Mouse (Mus musculus): ENCODE results near the gene Trpv4. TPM values are rescaled to one million over a fixed set of nuclear protein-coding genes. Genes with fewer than 3 reads are reported as not detected.
A peak's percentile ranks its signal among the peaks of the same experiment; 100 is the strongest.

Gene Trpv4
- total and polyA plus RNA-seq, 2 experiments from 2014 or later: 0.88 to 3.4 TPM

GRCm38 (mm10) chr5:114686726-114687210 lies 28.5 kb upstream of the Trpv4 start:
- Histone ChIP-seq H3K36me3 (ENCODE audit: insufficient read depth, low read length) (no peaks in the 10 kb centered on the region), H3K9me3 (ENCODE audit: low read length) (no peaks in the 10 kb centered on the region), H3K27ac (ENCODE audit: low read depth, low read length) (no peak overlapping the region), H3K4me2 (ENCODE audit: low read depth, low read length, poor library complexity, severe bottlenecking) (no peak overlapping the region), H3K27me3 (ENCODE audit: insufficient read depth, low read length) (no peaks in the 10 kb centered on the region), H3K4me3 (ENCODE audit: low read depth, low read length) (no peak overlapping the region), H3K9ac (replicated peaks; ENCODE audit: low read length, poor library complexity, severe bottlenecking) (no peak overlapping the region), H3K4me1 (ENCODE audit: insufficient read depth, low read length) (peaks cover 11% of the 10 kb centered on the region; the same call in 1 of the 2 replicates)
- no peak for TF ChIP-seq CTCF (IDR thresholded peaks at IDR 0.05)
- no peak for ATAC-seq (ENCODE audit: low FRiP score)
- no peak for DNase-seq (ENCODE audit: low spot score)
- 78% methylated on average over 7 of the region's 7 CpGs for WGBS

DNA sequence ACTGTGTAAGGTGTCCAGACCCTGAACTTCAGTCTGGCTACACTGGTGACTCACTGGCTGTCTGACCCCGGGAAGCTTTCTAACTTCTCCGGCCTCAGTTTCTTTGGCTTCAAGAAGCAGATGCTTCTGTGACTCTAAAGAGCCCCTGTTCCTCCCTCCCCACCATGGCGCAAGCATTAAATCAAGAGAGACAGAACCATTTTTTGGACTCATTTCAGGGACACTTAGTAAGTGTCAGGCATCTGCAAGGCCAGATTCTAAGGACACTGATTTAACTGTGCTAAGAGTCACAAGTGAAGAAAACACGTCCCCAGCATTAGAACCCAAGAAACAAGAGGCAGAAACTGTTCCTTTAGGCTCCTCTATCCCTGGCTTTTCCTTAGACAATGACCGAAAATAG lies 27.8 kb upstream of the Trpv4 start:
- Histone ChIP-seq H3K27ac (ENCODE audit: low read depth, low read length) (no peak overlapping the region), H3K27me3 (ENCODE audit: insufficient read depth, low read length) (no peaks in the 10 kb centered on the region), H3K9me3 (ENCODE audit: low read length) (no peaks in the 10 kb centered on the region), H3K4me3 (ENCODE audit: low read depth, low read length) (no peak overlapping the region), H3K36me3 (ENCODE audit: insufficient read depth, low read length) (no peaks in the 10 kb centered on the region), H3K4me2 (ENCODE audit: low read depth, low read length, poor library complexity, severe bottlenecking) (no peak overlapping the region), H3K4me1 (ENCODE audit: insufficient read depth, low read length) (peaks cover 11% of the 10 kb centered on the region; the same call in 1 of the 2 replicates), H3K9ac (replicated peaks; ENCODE audit: low read length, poor library complexity, severe bottlenecking) (no peak overlapping the region)
- ATAC-seq (ENCODE audit: low FRiP score) (no peak), DNase-seq (ENCODE audit: low spot score) (no peak)
- TF ChIP-seq CTCF (IDR thresholded peaks at IDR 0.05): no peak
- 90% methylated on average over 5 of the region's 5 CpGs for WGBS

DNA sequence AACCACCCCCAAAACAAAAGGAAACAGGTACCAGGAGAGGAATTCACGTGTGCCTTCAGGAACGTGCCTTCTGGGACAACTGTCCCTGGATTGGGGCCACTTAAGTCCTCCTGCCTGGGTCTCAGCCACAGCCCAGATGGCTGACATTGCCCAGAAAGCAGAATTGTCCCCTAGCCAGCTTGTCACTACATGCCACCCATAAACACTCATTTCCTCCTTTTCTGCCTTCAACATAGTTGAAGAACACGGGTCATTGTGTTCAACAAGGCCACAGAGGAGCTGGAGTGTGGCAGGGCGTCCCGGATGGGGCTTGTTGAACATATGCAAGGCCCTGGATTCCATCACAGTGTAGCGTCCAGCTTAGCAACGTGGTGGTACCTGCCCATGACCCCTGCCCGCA lies 23.5 kb upstream of the Trpv4 start:
- TF ChIP-seq CTCF (IDR thresholded peaks at IDR 0.05): no peak
- Histone ChIP-seq H3K27me3 (ENCODE audit: insufficient read depth, low read length) (no peaks in the 10 kb centered on the region), H3K27ac (ENCODE audit: low read depth, low read length) (no peak overlapping the region), H3K4me1 (ENCODE audit: insufficient read depth, low read length) (no peaks in the 10 kb centered on the region), H3K36me3 (ENCODE audit: insufficient read depth, low read length) (peaks cover 5% of the 10 kb centered on the region), H3K9me3 (ENCODE audit: low read length) (no peaks in the 10 kb centered on the region), H3K9ac (replicated peaks; ENCODE audit: low read length, poor library complexity, severe bottlenecking) (no peak overlapping the region), H3K4me2 (ENCODE audit: low read depth, low read length, poor library complexity, severe bottlenecking) (no peak overlapping the region), H3K4me3 (ENCODE audit: low read depth, low read length) (no peak overlapping the region)
- no peak for ATAC-seq (ENCODE audit: low FRiP score)
- 79% methylated on average over 8 of the region's 8 CpGs for WGBS
- no peak for DNase-seq (ENCODE audit: low spot score)

DNA sequence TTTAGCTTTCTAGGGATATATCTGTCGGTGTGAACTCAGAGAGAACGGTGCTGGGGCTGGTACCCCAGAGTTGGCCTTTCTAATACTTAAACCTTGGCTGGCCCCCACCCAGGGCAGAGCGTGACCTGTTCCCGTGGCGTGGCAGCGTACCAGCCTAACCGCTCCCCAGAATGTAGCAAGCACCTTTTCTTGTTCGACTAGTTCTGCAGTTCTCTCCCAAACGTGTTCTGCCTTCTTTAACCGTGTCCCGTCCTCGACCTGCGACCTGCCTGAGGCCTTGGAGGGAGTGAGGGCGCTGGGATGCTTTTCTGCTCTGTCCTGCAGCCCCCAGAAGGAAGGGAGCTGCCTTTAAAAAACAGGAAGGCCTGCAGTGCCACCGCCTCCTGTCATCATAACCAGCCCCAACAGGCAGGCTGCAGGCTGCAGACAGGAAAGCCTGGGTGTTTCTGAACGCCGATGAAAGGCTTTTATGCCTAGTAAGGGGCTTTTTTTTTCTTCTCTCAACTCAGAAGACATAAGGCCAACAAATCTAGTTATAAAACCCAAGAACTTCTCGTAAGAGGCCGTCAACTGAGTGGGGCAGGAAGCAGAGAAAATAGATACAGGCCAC lies 22.6 kb upstream of the Trpv4 start:
- no peak overlapping the region for H3K9ac ChIP-seq (replicated peaks; ENCODE audit: low read length, poor library complexity, severe bottlenecking)
- H3K27me3 ChIP-seq (ENCODE audit: insufficient read depth, low read length): no peaks in the 10 kb centered on the region
- TF ChIP-seq CTCF (IDR thresholded peaks at IDR 0.05): no peak
- ATAC-seq (ENCODE audit: low FRiP score) (no peak), DNase-seq (ENCODE audit: low spot score) (no peak)
- H3K4me2 ChIP-seq (ENCODE audit: low read depth, low read length, poor library complexity, severe bottlenecking): no peak overlapping the region
- no peaks in the 10 kb centered on the region for H3K4me1 ChIP-seq (ENCODE audit: insufficient read depth, low read length)
- H3K9me3 ChIP-seq (ENCODE audit: low read length): no peaks in the 10 kb centered on the region
- H3K27ac ChIP-seq (ENCODE audit: low read depth, low read length): no peak overlapping the region
- H3K36me3 ChIP-seq (ENCODE audit: insufficient read depth, low read length): peaks cover 14% of the 10 kb centered on the region
- 82% methylated on average over 19 of the region's 19 CpGs for WGBS
- no peak overlapping the region for H3K4me3 ChIP-seq (ENCODE audit: low read depth, low read length)

- TF ChIP-seq CTCF (IDR thresholded peaks at IDR 0.05): no peak
- Histone ChIP-seq H3K27ac (ENCODE audit: low read depth, low read length) (no peak overlapping the region), H3K4me2 (ENCODE audit: low read depth, low read length, poor library complexity, severe bottlenecking) (no peak overlapping the region), H3K4me1 (ENCODE audit: insufficient read depth, low read length) (no peaks in the 10 kb centered on the region), H3K27me3 (ENCODE audit: insufficient read depth, low read length) (no peaks in the 10 kb centered on the region), H3K9ac (replicated peaks; ENCODE audit: low read length, poor library complexity, severe bottlenecking) (no peak overlapping the region), H3K9me3 (ENCODE audit: low read length) (no peaks in the 10 kb centered on the region), H3K36me3 (ENCODE audit: insufficient read depth, low read length) (peaks cover 19% of the 10 kb centered on the region), H3K4me3 (ENCODE audit: low read depth, low read length) (no peak overlapping the region)
- 61% methylated on average over 17 of the region's 17 CpGs for WGBS
- DNase-seq (ENCODE audit: low spot score) (peak; percentile 60), ATAC-seq (ENCODE audit: low FRiP score) (0 out of 2 replicates have a peak, but pooled peaks have one; percentile 54)
These were observed 21.8 kb upstream of the Trpv4 start for GRCm38 (mm10) chr5:114679841-114680591.

DNA sequence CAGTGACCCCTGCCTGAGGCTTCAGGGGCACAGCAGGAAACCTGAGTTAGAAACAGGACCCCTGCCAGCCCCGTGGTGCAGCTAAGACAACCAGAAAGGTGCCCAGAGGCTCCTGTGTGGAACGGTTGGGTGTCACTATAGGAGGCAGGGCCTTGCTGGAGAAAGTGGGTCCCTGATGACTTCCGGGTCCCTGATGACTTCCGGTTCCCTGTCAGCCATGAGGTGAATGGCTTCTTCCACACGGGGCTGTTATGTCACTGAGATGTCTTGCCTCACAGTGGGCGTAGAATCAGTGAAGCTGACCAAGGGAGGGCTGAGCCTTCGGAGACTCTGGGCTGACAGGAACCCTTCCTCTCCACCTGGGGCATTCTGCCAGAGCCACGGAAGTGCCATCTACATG lies 16.4 kb upstream of the Trpv4 start:
- H3K27ac ChIP-seq (ENCODE audit: low read depth, low read length): no peak overlapping the region
- H3K36me3 ChIP-seq (ENCODE audit: insufficient read depth, low read length): peaks cover 27% of the 10 kb centered on the region
- H3K4me1 ChIP-seq (ENCODE audit: insufficient read depth, low read length): no peaks in the 10 kb centered on the region
- no peak overlapping the region for H3K9ac ChIP-seq (replicated peaks; ENCODE audit: low read length, poor library complexity, severe bottlenecking)
- no peak for TF ChIP-seq CTCF (IDR thresholded peaks at IDR 0.05)
- H3K9me3 ChIP-seq (ENCODE audit: low read length): no peaks in the 10 kb centered on the region
- 88% methylated on average over 8 of the region's 8 CpGs for WGBS
- H3K4me2 ChIP-seq (ENCODE audit: low read depth, low read length, poor library complexity, severe bottlenecking): no peak overlapping the region
- no peak for ATAC-seq (ENCODE audit: low FRiP score)
- H3K4me3 ChIP-seq (ENCODE audit: low read depth, low read length): no peak overlapping the region
- no peaks in the 10 kb centered on the region for H3K27me3 ChIP-seq (ENCODE audit: insufficient read depth, low read length)
- DNase-seq (ENCODE audit: low spot score): no peak
